Mouse (Mus musculus) midbrain, embryonic 13.5 days (tissue): ENCODE measurements at regions not wholly inside any gene's neighbourhood (a gene's known extent, or its start where the extent isn't known, plus 50 kb on each side); places are given as distances from the start of the nearest gene placed in this dataset.

Experiments
- ATAC-seq: fragments of 200-750 bp; cut with Nextera tagmentation; 2 replicates; pipeline ENCODE4 v1.8.0; 2017; ENCODE audit warnings: mild to moderate bottlenecking, moderate TSS enrichment, moderate library complexity
- H3K27ac ChIP-seq: fragments of 300-500 bp; sonication (generic); 2 replicates; pipeline ENCODE4 v1.5.1; 2015; ENCODE audit warnings: inconsistent platforms, mild to moderate bottlenecking, moderate library complexity
- H3K27me3 ChIP-seq: fragments of 300-500 bp; sonication (generic); 2 replicates; pipeline ENCODE4 v1.6.1; 2015; ENCODE audit warnings: mild to moderate bottlenecking, inconsistent platforms
- H3K36me3 ChIP-seq: fragments of 300-500 bp; sonication (generic); 2 replicates; pipeline ENCODE4 v1.6.1; 2015; ENCODE audit warnings: mild to moderate bottlenecking, inconsistent platforms
- H3K4me1 ChIP-seq: fragments of 300-500 bp; sonication (generic); replicated peaks from 2 replicates; pipeline ENCODE4 v1.6.1; 2015; ENCODE audit warnings: inconsistent platforms
- H3K4me2 ChIP-seq: fragments of 300-500 bp; sonication (generic); replicated peaks from 2 replicates; pipeline ENCODE4 v1.6.1; 2015; ENCODE audit warnings: moderate library complexity, mild to moderate bottlenecking, inconsistent platforms
- H3K4me3 ChIP-seq: fragments of 300-500 bp; sonication (generic); replicated peaks from 2 replicates; pipeline ENCODE4 v1.5.1; 2015; ENCODE audit warnings: mild to moderate bottlenecking, inconsistent platforms
- H3K9ac ChIP-seq: fragments of 300-500 bp; sonication (generic); replicated peaks from 2 replicates; pipeline ENCODE4 v1.6.1; 2015; ENCODE audit warnings: mild to moderate bottlenecking, inconsistent platforms
- H3K9me3 ChIP-seq: fragments of 300-500 bp; sonication (generic); 2 replicates; pipeline ENCODE4 v1.6.1; 2016; ENCODE audit warnings: mild to moderate bottlenecking, inconsistent platforms
- WGBS: fragments of 180-500 bp; shearing (Covaris S2); methylation state at CpG from one replicate; pipeline ENCODE4 v1.1.7; 2015; 5-methylcytosine and 5-hydroxymethylcytosine counted together

- Histone ChIP-seq H3K27me3 (no peaks in the 10 kb centered on the region), H3K9ac (no peak overlapping the region), H3K4me3 (no peak overlapping the region), H3K9me3 (no peaks in the 10 kb centered on the region), H3K36me3 (no peaks in the 10 kb centered on the region), H3K4me1 (no peaks in the 10 kb centered on the region; the same call in 1 of the 2 replicates), H3K27ac (no peak overlapping the region), H3K4me2 (no peak overlapping the region)
- WGBS = 69% methylated on average over 14 of the region's 14 CpGs
- no peak for ATAC-seq
Observed at GRCm38 (mm10) chr16:50508673-50509528, 76.7 kb upstream of the Bbx start.

- Histone ChIP-seq H3K9ac (no peak overlapping the region), H3K4me2 (no peak overlapping the region), H3K4me1 (no peaks in the 10 kb centered on the region; the same call in 1 of the 2 replicates), H3K27me3 (no peaks in the 10 kb centered on the region), H3K36me3 (no peaks in the 10 kb centered on the region), H3K9me3 (no peaks in the 10 kb centered on the region), H3K4me3 (no peak overlapping the region), H3K27ac (no peak overlapping the region)
- no peak for ATAC-seq
- 74% methylated on average over 3 of the region's 3 CpGs for WGBS
Observed at GRCm38 (mm10) chr16:50504619-50505018, 72.4 kb upstream of the Bbx start.

DNA sequence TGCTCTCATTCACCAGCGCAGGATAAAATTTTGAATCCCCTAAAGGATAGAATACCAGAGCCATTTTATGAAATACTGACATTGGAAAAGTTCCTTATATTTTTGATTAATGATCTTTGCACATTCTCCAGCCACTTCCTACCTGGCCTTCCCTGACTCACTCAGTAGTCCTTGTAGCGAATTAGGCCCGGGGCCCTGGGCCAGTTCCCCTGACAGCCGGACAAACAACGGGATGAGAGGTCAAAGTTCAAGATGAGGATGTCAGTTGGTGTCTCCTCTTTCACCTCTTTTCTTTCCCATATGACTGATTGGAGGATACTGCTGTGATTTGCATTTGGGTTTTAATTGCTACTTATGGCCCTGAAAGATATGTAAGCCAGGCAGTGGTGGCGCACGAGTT, 66.7 kb upstream of the Bbx start:
- H3K27ac ChIP-seq = no peak overlapping the region
- no peak overlapping the region for H3K4me2 ChIP-seq
- H3K9ac ChIP-seq = no peak overlapping the region
- H3K36me3 ChIP-seq = no peaks in the 10 kb centered on the region
- H3K4me1 ChIP-seq = no peaks in the 10 kb centered on the region
- H3K4me3 ChIP-seq = no peak overlapping the region
- H3K9me3 ChIP-seq = no peaks in the 10 kb centered on the region
- ATAC-seq = no peak
- WGBS = 75% methylated on average over 7 of the region's 7 CpGs
- no peaks in the 10 kb centered on the region for H3K27me3 ChIP-seq

DNA sequence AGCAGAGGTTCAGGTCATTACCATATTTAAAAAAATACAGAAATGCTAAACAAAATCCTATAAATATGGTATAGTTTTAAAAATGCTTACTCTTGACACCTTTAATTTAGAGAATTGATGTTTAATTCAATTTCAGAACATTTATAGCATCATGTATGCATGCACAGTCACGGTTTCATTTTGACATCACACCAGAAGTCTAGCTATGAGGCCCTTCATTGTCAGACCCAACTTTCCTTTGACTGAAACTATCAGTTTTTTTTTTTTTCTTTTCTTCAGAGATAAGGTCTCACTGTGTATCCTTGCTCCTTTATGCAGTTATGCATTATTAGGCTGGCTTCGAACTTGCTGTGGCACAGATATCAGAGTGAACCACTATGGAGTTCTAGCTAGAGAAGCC, 61.5 kb upstream of the Bbx start:
- Histone ChIP-seq H3K27ac (no peak overlapping the region), H3K4me3 (no peak overlapping the region), H3K4me1 (no peaks in the 10 kb centered on the region), H3K36me3 (no peaks in the 10 kb centered on the region), H3K9ac (no peak overlapping the region), H3K27me3 (no peaks in the 10 kb centered on the region), H3K4me2 (no peak overlapping the region), H3K9me3 (no peaks in the 10 kb centered on the region)
- no peak for ATAC-seq
- WGBS = 98% methylated on average over 2 of the region's 2 CpGs

DNA sequence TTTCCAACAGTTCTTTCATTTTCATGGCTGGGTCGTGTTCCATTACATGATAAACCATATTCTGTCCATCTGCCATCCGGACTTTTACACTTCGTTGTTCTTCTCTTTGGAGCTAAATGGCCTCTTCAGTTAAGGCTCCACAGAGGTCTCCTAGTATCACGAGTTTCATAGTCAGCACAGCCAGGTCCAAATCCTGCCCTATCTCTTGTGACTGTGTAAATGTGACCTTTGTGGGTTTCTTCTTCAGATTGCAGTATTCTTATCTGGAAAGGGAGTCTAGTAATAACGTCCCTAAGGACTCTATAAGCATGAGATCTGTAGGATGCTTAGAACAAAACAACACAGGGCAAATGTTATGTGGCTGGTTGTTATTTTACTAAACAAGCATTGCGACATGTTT, 57.1 kb upstream of the Bbx start:
- no peak overlapping the region for H3K4me3 ChIP-seq
- no peaks in the 10 kb centered on the region for H3K9me3 ChIP-seq
- no peak overlapping the region for H3K9ac ChIP-seq
- no peak for ATAC-seq
- no peak overlapping the region for H3K27ac ChIP-seq
- no peaks in the 10 kb centered on the region for H3K27me3 ChIP-seq
- 90% methylated on average over 6 of the region's 6 CpGs for WGBS
- H3K36me3 ChIP-seq = no peaks in the 10 kb centered on the region
- no peak overlapping the region for H3K4me2 ChIP-seq
- H3K4me1 ChIP-seq = no peaks in the 10 kb centered on the region

DNA sequence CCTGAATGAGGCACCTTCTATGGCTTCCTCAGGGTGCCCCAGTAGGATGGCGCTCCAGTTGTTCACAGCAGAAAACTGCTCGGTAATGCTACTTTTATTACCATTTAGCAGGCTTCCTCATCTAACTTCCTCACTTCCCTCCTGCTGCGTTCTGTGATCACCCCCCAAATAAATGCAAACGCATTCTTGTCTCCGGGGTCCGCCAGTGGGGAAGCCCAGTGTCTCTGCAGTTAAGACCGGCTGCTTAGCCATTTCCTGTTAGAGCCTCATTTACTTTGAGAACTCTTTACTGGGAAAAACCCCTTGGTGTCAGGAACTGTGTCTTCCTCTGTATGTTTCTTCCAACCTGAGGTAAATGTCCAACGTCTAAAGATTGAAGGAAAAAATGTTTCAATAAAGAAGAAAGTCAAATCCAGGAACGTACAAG, 50.2 kb upstream of the Bbx start:
- no peaks in the 10 kb centered on the region for H3K9me3 ChIP-seq
- H3K9ac ChIP-seq = no peak overlapping the region
- H3K27me3 ChIP-seq = no peaks in the 10 kb centered on the region
- ATAC-seq = no peak
- no peaks in the 10 kb centered on the region for H3K4me1 ChIP-seq
- no peaks in the 10 kb centered on the region for H3K36me3 ChIP-seq
- no peak overlapping the region for H3K27ac ChIP-seq
- no peak overlapping the region for H3K4me3 ChIP-seq
- no peak overlapping the region for H3K4me2 ChIP-seq
- WGBS = 36% methylated on average over 9 of the region's 9 CpGs
